Mouse (Mus musculus): ENCODE data around the gene Foxo6.

The Foxo6 gene

DNA sequence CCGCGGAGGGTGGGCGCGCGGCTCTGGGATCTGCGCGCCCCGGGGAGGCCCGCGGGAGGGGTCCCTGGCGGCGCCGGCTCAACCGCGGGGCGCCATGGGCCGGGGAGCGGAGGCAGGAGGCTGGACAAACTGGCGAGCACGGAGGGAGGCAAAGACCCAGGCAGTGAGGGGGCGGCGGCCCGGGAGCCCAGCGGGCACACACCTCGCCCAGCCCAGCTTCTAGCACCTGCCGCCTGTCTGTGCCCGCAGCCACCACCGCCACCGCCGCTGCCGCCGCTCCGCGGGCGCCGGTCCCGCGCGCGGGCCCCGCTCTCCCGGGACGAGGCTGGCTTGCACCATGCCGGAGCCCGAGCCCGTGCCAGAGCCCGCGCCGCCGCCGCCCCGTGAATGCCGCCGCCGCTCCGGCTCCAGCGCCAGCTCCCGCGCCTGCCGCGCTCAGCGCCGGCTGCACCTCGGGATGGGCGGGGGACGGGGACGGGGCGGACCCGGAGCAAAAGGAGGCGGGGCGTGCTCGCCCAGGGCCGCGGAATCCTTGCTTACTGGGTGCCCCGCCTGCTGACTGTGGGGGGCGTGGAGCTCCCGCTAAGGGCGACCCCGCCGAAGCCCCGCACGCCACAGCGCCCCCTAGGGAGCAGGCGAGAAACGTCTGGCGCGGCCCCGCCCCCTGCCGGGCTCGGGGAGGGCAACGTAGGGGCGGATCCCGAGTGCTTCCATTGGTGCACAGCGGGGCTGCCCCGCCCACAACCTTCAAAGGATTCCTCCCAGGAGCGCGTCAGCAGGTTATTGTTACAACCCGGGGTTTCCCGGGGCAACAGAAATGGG, at the start of gene Foxo6:
Gene Foxo6, minus strand, starts transcription at position 60 of the 822 bp plus-strand sequence.
- peak; percentile 92 for DNase-seq

- DNase-seq: no peak
Observed at GRCm38 (mm10) chr4:120334316-120334715, 47.2 kb upstream of the Foxo6 start.

DNA sequence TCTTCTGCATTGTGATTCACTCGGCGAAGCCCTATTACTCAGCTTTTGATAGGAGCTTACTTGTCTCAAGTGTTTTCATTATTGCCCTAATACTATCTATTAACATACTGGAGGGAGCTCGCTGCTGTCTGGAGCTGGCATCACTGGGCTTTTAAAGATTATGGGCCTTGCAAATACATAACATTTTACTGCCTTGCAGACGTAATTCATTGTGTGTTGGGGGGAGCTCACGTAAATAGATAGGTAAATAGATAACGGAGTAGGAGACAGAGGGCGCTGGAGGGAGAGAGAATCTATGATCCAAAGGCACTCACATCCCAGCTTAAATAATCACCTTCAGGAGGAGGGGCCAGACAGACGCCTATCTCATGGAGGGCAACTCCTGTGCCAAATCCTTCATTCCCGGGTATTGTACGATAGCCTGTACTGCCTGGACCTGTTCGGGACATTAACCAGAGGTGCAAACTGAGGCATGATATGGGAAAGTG, 45.8 kb upstream of the Foxo6 start:
- DNase-seq: no peak

- DNase-seq: no peak
Observed at GRCm38 (mm10) chr4:120332405-120332933, 45.3 kb upstream of the Foxo6 start.

GRCm38 (mm10) chr4:120331992-120332391, 44.8 kb upstream of the Foxo6 start:
- no peak for DNase-seq

- no peak for DNase-seq
Observed at GRCm38 (mm10) chr4:120331541-120331940, 44.4 kb upstream of the Foxo6 start.

- no peak for DNase-seq
Observed at GRCm38 (mm10) chr4:120325748-120326147, 38.6 kb upstream of the Foxo6 start.

DNA sequence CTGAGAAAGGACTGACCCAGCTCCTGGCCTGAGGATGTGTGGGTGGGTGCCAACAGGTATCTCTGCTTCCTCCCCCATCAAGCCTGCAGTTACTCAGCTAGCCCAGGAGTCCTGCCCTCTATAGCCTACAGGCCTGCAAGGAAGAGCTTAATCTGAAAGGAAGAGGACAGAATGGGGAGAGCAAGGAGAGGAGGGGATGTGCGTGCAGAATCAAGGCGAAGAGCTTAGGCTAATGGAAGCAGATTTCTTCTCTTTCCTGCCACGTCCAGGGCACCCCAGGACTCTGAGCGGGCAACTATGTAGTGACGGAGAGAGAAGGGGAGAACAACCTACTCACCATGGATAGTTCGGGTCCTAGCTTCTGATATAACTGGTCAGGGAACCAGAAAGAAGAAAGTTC, 37.9 kb upstream of the Foxo6 start:
- no peak for DNase-seq

DNA sequence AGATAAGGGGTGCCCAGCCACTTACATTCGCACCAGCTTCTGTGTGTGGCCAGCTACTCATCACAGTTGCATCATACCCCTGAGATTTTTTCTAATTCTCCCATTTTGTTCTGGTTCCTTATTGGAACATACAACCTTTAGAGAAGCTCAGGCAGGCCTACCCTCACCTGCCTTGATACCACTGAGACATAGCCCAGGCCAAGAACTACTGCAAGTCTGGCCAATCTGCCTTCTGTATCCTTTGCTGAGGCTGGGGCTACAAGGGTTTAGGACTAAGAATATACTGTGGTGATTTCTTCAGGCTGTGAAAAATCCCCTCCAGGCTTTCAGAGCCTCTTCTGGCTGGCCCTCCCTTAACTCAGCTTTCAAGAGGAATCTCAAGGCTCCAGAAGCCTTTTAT, 36.7 kb upstream of the Foxo6 start:
- no peak for DNase-seq

DNA sequence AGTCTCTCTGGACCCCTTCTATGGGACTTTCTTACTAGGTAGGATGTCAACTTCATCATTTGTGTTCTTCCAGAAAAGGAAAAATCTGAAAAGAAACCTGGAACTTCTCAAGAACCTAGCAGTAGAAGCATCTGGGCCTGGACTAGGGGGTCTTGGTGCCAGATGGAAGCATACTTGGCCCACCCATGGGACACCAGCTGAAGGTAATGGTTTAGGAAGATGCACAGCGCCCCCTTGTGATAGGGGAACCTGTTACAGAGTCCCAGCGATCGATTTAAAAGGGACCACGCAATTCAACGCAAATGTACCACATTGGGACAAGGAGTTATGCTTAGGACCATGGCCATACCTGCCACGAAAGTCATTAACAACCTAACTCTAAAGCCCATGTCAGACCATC, 36.0 kb upstream of the Foxo6 start:
- DNase-seq: no peak

- DNase-seq: no peak
Observed at GRCm38 (mm10) chr4:120317541-120317940, 30.4 kb upstream of the Foxo6 start.

- no peak for DNase-seq
Observed at GRCm38 (mm10) chr4:120316716-120317115, 29.6 kb upstream of the Foxo6 start.

DNA sequence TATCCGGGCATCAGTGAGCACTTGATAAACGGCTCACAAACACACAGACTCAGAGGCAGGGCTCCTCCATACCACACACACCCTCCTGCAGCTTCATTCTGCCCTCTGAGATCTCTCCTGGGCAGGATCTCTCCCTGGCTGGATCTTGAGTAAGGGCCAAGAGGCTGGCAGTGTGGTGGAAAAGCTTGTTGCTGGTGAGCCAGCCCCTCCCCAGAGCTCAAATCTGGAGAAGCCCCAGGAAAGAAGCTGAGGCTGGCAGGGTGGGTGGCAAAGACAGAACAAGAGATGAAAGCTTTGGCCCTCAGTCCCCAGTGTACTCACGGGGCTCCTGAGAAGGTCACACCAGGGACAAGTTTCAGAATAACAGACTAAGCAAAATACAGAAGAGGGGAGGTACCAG, 27.4 kb upstream of the Foxo6 start:
- no peak for DNase-seq

DNA sequence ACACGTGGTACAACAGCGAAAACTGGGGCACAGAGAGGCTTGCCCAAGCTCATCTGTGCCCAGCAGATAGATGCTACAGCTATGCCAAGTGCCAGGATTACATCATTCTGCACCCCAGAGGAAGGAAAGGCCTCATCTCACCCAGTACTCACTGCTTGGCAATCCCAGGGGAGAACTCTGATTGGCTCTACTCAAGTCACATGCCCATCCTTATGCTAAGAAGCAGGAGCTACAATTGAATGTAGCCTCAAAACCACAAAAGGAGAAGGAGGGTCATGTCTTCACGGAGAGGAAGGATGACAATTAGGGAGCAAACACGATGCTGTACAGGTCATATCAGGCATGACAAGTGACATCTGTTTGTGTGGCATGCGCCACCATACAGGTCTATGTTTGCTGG, 26.2 kb upstream of the Foxo6 start:
- DNase-seq: no peak

- no peak for DNase-seq
Observed at GRCm38 (mm10) chr4:120304580-120304979, 17.4 kb upstream of the Foxo6 start.

GRCm38 (mm10) chr4:120299287-120299686, 12.1 kb upstream of the Foxo6 start:
- no peak for DNase-seq

GRCm38 (mm10) chr4:120291106-120291822, 4.1 kb upstream of the Foxo6 start:
- no peak for DNase-seq

GRCm38 (mm10) chr4:120290486-120290885, 3.3 kb upstream of the Foxo6 start:
- no peak for DNase-seq

DNA sequence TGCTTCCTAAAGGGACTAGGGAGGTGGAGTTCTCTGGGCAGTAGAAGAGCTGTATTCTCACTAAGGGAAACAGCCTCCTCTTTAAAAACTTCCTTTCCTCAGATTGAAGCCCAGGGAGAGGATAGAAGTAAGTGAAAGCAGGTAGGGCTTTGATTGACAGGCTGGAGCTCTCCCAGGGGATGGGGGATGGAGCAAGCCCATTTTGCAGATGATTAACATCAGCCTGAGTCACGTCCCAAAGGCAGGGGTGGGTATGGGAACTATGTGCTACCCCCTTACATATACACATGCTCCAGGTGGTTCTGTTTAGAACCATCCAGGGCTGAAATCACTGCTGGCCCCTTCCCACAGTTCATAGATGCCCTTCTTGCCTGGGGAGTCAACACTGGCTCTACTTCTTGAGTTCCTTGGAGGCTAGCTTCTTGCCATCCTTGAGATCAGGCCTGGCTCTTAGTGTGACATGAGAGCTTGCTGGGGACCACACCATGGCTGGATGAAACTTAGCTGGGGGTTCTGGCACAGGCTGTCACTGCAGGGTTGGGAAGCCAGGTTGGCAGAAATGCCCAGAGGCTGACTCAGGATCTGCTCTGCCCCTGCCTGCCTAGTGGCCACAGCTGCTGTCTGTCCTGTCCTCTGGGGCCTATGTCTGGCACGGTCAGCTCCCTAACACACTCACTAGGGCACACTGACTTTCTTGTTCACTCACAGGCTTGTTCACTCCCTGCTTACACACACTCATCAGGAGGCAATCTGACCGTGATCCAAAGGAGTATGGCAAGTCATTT, 2.2 kb upstream of the Foxo6 start:
- no peak for DNase-seq

DNA sequence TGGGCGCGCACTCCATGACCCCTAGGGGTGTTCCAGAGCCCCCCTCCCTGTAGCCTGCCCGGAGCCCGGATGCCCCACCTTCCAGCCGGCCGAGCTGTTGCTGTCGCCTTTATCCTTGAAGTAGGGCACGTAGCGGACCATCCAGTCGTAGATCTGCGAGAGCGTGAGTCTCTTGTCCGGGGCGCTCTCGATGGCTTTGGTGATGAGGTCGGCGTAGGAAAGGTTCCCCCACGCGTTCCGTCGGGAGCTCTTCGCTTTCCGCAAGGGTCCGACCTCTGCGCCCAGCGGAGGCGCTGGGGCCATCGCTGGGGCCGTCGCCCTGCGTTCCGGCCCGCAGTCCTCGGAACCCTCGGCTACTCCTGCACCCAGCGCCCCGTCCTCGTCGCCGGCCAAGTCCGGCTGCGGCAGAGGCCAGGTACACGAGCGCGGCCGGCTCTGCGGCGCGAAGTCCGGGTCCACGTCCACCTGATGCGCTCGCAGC, 348 bp downstream of the Foxo6 start:
- no peak for DNase-seq

DNA sequence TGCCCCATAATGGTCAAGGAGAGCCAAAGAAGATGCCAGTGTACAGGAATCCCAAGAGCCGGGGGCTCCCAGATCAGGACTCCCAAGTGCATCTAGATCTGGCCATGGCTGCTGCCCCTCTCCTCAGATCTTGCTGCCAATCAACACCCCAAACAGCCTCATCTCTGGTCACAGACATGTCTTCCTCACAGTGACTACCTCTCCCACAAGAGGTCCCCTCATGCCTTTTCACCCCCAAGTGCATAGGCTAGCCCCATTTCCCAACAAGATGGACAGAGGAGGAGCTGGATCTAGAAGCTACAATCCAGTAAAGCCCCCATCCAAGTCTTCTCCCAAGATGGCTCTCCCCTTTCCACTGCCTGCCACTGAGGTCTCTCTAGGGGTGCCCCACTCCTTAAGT, 1.4 kb downstream of the Foxo6 start:
- no peak for DNase-seq

DNA sequence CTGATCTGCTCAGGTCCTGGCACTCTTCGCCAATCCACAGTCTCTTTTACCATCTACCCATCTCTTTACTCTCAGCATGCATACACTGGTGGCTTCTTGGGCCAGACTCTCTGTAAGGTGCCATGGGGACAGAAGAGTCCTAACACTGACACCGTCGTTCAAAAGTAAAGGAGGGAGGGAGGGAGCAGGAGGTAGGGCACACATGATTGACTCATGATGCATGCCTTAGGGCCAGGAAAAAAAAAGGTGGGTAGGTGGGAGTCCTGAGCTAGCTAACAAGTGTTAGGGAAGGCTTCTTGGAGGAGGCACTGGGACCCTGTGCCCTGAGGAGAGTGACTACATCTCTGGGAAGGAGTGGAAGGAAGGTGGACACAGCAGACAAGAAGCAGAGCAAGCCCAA, 1.9 kb downstream of the Foxo6 start:
- DNase-seq: no peak

- no peak for DNase-seq
Observed at GRCm38 (mm10) chr4:120284187-120284586, 3.0 kb downstream of the Foxo6 start.

Measured in thymus, adult 18-20 months (tissue).